ENCODE assay signal across 28 mouse cellular contexts in genomic region chr7:84600631-84601030, GRCm38 (mm10). TPM values are rescaled to one million over a fixed set of nuclear protein-coding genes. Genes with fewer than 3 reads are reported as not detected.
"Had no signal": no experiment of that assay in that cellular context is flagged by ENCODE, and none has a peak within 500 bp of the region (broad histone marks: within the 10 kb centered on the region; RNA-seq: fewer than 3 reads in every experiment).

No protein-coding gene starts in this region.

- H3K27me3 ChIP-seq: heart, embryonic 12.5 days; intestine, embryonic 15.5 days; kidney, embryonic 15.5 days; limb, embryonic 13.5 days; limb, embryonic 15.5 days; liver, embryonic 12.5 days had no signal

- H3K9ac ChIP-seq: heart, embryonic 12.5 days; hindbrain, embryonic 12.5 days; hindbrain, embryonic 14.5 days; intestine, embryonic 15.5 days; kidney, embryonic 15.5 days; limb, embryonic 13.5 days; limb, embryonic 15.5 days; liver, embryonic 12.5 days; liver, embryonic 14.5 days had no signal

- H3K4me2 ChIP-seq: heart, embryonic 12.5 days; hindbrain, embryonic 12.5 days; hindbrain, embryonic 14.5 days; intestine, embryonic 15.5 days; kidney, embryonic 15.5 days; limb, embryonic 13.5 days; limb, embryonic 15.5 days; liver, embryonic 12.5 days had no signal

- H3K27ac ChIP-seq: gastrocnemius, adult 2 months; heart, adult 2 months; hindbrain, embryonic 10.5 days; hindbrain, embryonic 12.5 days; hindbrain, embryonic 14.5 days; intestine, embryonic 15.5 days; kidney, embryonic 15.5 days; kidney, postnatal 0 days; limb, embryonic 13.5 days; limb, embryonic 15.5 days; liver, embryonic 12.5 days; liver, embryonic 14.5 days had no signal

- DNase-seq: gastrocnemius, adult 2 months; gastrocnemius, postnatal 10 days; gastrocnemius, postnatal 25 days; heart, adult 2 months; heart, postnatal 14 days; heart, postnatal 4 days; kidney, adult 18-20 months; kidney, adult 9 months; kidney, postnatal 14 days; kidney, postnatal 36 days; layer of hippocampus, adult 9-11 months; layer of hippocampus, postnatal 36 days; left cerebral cortex, postnatal 4 days had no signal

- H3K9me3 ChIP-seq: heart, embryonic 12.5 days; hindbrain, embryonic 10.5 days; hindbrain, embryonic 12.5 days; intestine, embryonic 15.5 days; kidney, embryonic 15.5 days; limb, embryonic 13.5 days; limb, embryonic 15.5 days; liver, embryonic 12.5 days had no signal

- H3K36me3 ChIP-seq: heart, embryonic 12.5 days; hindbrain, embryonic 10.5 days; hindbrain, embryonic 12.5 days; intestine, embryonic 15.5 days; kidney, embryonic 15.5 days; limb, embryonic 13.5 days; limb, embryonic 15.5 days; liver, embryonic 12.5 days had no signal

- ATAC-seq: hindbrain, embryonic 16.5 days; inflammation-experienced regulatory T-cells, adult 6 months; intestine, embryonic 15.5 days; intestine, postnatal 0 days; liver, embryonic 12.5 days had no signal

- H3K4me3 ChIP-seq: gastrocnemius, adult 2 months; heart, adult 2 months; heart, embryonic 12.5 days; hindbrain, embryonic 10.5 days; hindbrain, embryonic 12.5 days; intestine, embryonic 15.5 days; kidney, embryonic 15.5 days; limb, embryonic 13.5 days; limb, embryonic 15.5 days; liver, embryonic 12.5 days had no signal

RNA-seq across cellular contexts. Expression of gene Fah, which starts 5.9 kb away (rescaled TPM):
- total RNA-seq: granulocyte monocyte progenitor cell, adult 5-6 weeks had no signal
